Mouse (Mus musculus) duodenum, adult 2 months (tissue): Measurements from ENCODE around the gene Olfr447. TPM values are rescaled to one million over a fixed set of nuclear protein-coding genes. Genes with fewer than 3 reads are reported as not detected.

Experiments
- polyA plus RNA-seq: library from polyadenylated mRNA; depleted of rRNA; stranded (reverse); fragments of >200 nt; gene quantifications from 2 replicates; pipeline ENCODE4 v1.2.3, GENCODE M21; 2012; ENCODE audit warnings: low replicate concordance; rRNA removed

Gene Olfr447
- not detected in 2 replicates for polyA plus RNA-seq

GRCm38 (mm10) chr6:42908578-42908977 is at the start of gene Olfr447:
TSS of gene Olfr447 (plus strand) at chr6:42908878.

GRCm38 (mm10) chr6:42890141-42890540 is 18.5 kb upstream of the Olfr447 start, which contains the start of gene Olfr448:
TSS of gene Olfr448 (plus strand) at chr6:42890441.

GRCm38 (mm10) chr6:42921077-42921476 is 12.4 kb downstream of the Olfr447 start, which contains the start of gene Olfr446:
TSS of gene Olfr446 (plus strand) at chr6:42921377.

GRCm38 (mm10) chr6:42948767-42949166 is 40.1 kb downstream of the Olfr447 start, which contains the start of gene Olfr444:
TSS of gene Olfr444 (plus strand) at chr6:42949067.

Other genes with a start within 250 kb of the Olfr447 start
- 1.9 and 3.2 TPM in 2 replicates for gene Tcaf1, start 198.8 kb upstream of the Olfr447 start, polyA plus RNA-seq
- not detected in 2 replicates for gene Olfr453, start 169.5 kb upstream of the Olfr447 start, polyA plus RNA-seq
- gene Olfr38, start 152.5 kb upstream of the Olfr447 start, polyA plus RNA-seq = not detected in 2 replicates
- gene Olfr452, start 123.8 kb upstream of the Olfr447 start, polyA plus RNA-seq = not detected in 2 replicates
- gene Olfr450, start 96.9 kb upstream of the Olfr447 start, polyA plus RNA-seq = not detected in 2 replicates
- not detected in 2 replicates for gene Olfr449, start 74.5 kb upstream of the Olfr447 start, polyA plus RNA-seq
- gene Olfr448, start 18.4 kb upstream of the Olfr447 start, polyA plus RNA-seq = not detected in 2 replicates
- not detected in 2 replicates for gene Olfr446, start 12.5 kb downstream of the Olfr447 start, polyA plus RNA-seq
- gene Olfr444, start 40.2 kb downstream of the Olfr447 start, polyA plus RNA-seq = not detected in 2 replicates
- not detected in 2 replicates for gene Olfr441, start 197.5 kb downstream of the Olfr447 start, polyA plus RNA-seq
- not detected in 2 replicates for gene Olfr237-ps1, start 237.7 kb downstream of the Olfr447 start, polyA plus RNA-seq